Mouse (Mus musculus): Measurements from ENCODE around the gene Sptlc2.
"Not testable (repeated sequence)": the region's sequence is repeated elsewhere in the genome, so short reads cannot be mapped to it uniquely, and the experiment has no call there.

Gene Sptlc2

GRCm38 (mm10) chr12:87331908-87332307 lies 56.2 kb downstream of the Sptlc2 start:
- no peak for DNase-seq (ENCODE audit: inconsistent ontology term)

- peak; percentile 7 for DNase-seq (ENCODE audit: inconsistent ontology term)
These were observed 57.1 kb downstream of the Sptlc2 start for GRCm38 (mm10) chr12:87331053-87331456.

- DNase-seq (ENCODE audit: inconsistent ontology term), result no peak
These were observed 57.9 kb downstream of the Sptlc2 start for GRCm38 (mm10) chr12:87330213-87330612.

GRCm38 (mm10) chr12:87328025-87328424 lies 60.1 kb downstream of the Sptlc2 start:
- DNase-seq (ENCODE audit: inconsistent ontology term), result no peak

- DNase-seq (ENCODE audit: inconsistent ontology term), result no peak
These were observed 60.5 kb downstream of the Sptlc2 start for GRCm38 (mm10) chr12:87327610-87328009.

GRCm38 (mm10) chr12:87325452-87325851 lies 62.7 kb downstream of the Sptlc2 start:
- DNase-seq (ENCODE audit: inconsistent ontology term), result no peak

GRCm38 (mm10) chr12:87319229-87319628 lies 68.9 kb downstream of the Sptlc2 start:
- no peak for DNase-seq (ENCODE audit: inconsistent ontology term)

GRCm38 (mm10) chr12:87317951-87318350 lies 70.2 kb downstream of the Sptlc2 start:
- DNase-seq (ENCODE audit: inconsistent ontology term), result no peak

- DNase-seq (ENCODE audit: inconsistent ontology term), result no peak
These were observed 75.1 kb downstream of the Sptlc2 start for GRCm38 (mm10) chr12:87313098-87313497.

GRCm38 (mm10) chr12:87306584-87306844 lies 81.6 kb downstream of the Sptlc2 start:
- DNase-seq (ENCODE audit: inconsistent ontology term), result not testable (repeated sequence)

- DNase-seq (ENCODE audit: inconsistent ontology term), result peak; percentile 11
These were observed 82.2 kb downstream of the Sptlc2 start for GRCm38 (mm10) chr12:87305767-87306583.

- no peak for DNase-seq (ENCODE audit: inconsistent ontology term)
These were observed 87.0 kb downstream of the Sptlc2 start for GRCm38 (mm10) chr12:87301189-87301588.

- no peak for DNase-seq (ENCODE audit: inconsistent ontology term)
These were observed 87.8 kb downstream of the Sptlc2 start for GRCm38 (mm10) chr12:87300441-87300690.

GRCm38 (mm10) chr12:87299657-87300440 lies 88.3 kb downstream of the Sptlc2 start, which contains the start of gene Ism2:
TSS of gene Ism2 (minus strand) at chr12:87299705.
- peak; percentile 65 for DNase-seq (ENCODE audit: inconsistent ontology term)

- DNase-seq (ENCODE audit: inconsistent ontology term), result no peak
These were observed 89.0 kb downstream of the Sptlc2 start for GRCm38 (mm10) chr12:87299037-87299656.

- no peak for DNase-seq (ENCODE audit: inconsistent ontology term)
These were observed 94.2 kb downstream of the Sptlc2 start for GRCm38 (mm10) chr12:87293934-87294333.

- DNase-seq (ENCODE audit: inconsistent ontology term), result no peak
These were observed 99.1 kb downstream of the Sptlc2 start for GRCm38 (mm10) chr12:87289100-87289499.

GRCm38 (mm10) chr12:87284726-87285125 lies 103.4 kb downstream of the Sptlc2 start:
- DNase-seq (ENCODE audit: inconsistent ontology term), result no peak

GRCm38 (mm10) chr12:87284268-87284667 lies 103.9 kb downstream of the Sptlc2 start:
- no peak for DNase-seq (ENCODE audit: inconsistent ontology term)

- DNase-seq (ENCODE audit: inconsistent ontology term), result no peak
These were observed 104.4 kb downstream of the Sptlc2 start for GRCm38 (mm10) chr12:87283706-87284105.

- no peak for DNase-seq (ENCODE audit: inconsistent ontology term)
These were observed 105.4 kb downstream of the Sptlc2 start for GRCm38 (mm10) chr12:87282743-87283142.

- DNase-seq (ENCODE audit: inconsistent ontology term), result no peak
These were observed 106.4 kb downstream of the Sptlc2 start for GRCm38 (mm10) chr12:87281766-87282165.

GRCm38 (mm10) chr12:87279879-87280278 lies 108.3 kb downstream of the Sptlc2 start:
- DNase-seq (ENCODE audit: inconsistent ontology term), result no peak
